Mouse (Mus musculus) CH12.LX (cell line): ENCODE measurements around the gene Phgdh. TPM values are rescaled to one million over a fixed set of nuclear protein-coding genes. Genes with fewer than 3 reads are reported as not detected.

Source experiments
- DNase-seq: peaks from one replicate; pipeline ENCODE4 v3.0.0-alpha.2; 2013; ENCODE audit errors: extremely low read depth
- H3K27ac ChIP-seq: 2 replicates; pipeline ENCODE4 v1.5.1; 2012; ENCODE audit warnings: low read depth, mild to moderate bottlenecking, control low read depth, moderate library complexity; ENCODE audit not compliant: insufficient read depth
- H3K27me3 ChIP-seq: replicated peaks from 2 replicates; pipeline ENCODE3; 2012; ENCODE audit warnings: inconsistent platforms
- H3K36me3 ChIP-seq, 2 experiments: replicated peaks in 1 of 2; 2 replicates each; pipeline versions ENCODE3 to v1.6.1; 2012; ENCODE audit warnings: inconsistent platforms in 1 of 2, low read length in 1 of 2, mild to moderate bottlenecking in 1 of 2, mixed read lengths in 1 of 2, moderate library complexity in 1 of 2; ENCODE audit not compliant: control insufficient read depth in 1 of 2, insufficient read depth in 1 of 2
- H3K4me1 ChIP-seq, 2 experiments: 2 replicates each; pipeline ENCODE4 v1.6.1; 2012; ENCODE audit warnings: inconsistent platforms in 1 of 2, moderate library complexity in 1 of 2; ENCODE audit not compliant: insufficient read depth in 2 of 2, control insufficient read depth in 1 of 2
- H3K4me2 ChIP-seq: 2 replicates; pipeline ENCODE4 v1.6.1; 2012; ENCODE audit warnings: low read depth, mild to moderate bottlenecking, control low read depth; ENCODE audit not compliant: poor library complexity, insufficient read depth, severe bottlenecking
- H3K4me3 ChIP-seq, 3 experiments: fragments of 150-350 bp in 1 of 3; sonication (generic) in 1 of 3; replicated peaks in 1 of 3; 2 replicates each; pipeline versions ENCODE3 to v1.5.1; 2011 to 2012; ENCODE audit warnings: low read depth in 2 of 3, low read length in 2 of 3, mild to moderate bottlenecking in 2 of 3, moderate library complexity in 2 of 3, control low read depth in 1 of 3, improper control_type of control experiment in 1 of 3, inconsistent platforms in 1 of 3, mixed read lengths in 1 of 3; ENCODE audit not compliant: poor library complexity in 1 of 3
- H3K79me2 ChIP-seq: replicated peaks from 2 replicates; pipeline ENCODE4 v1.6.1; 2012; ENCODE audit warnings: mild to moderate bottlenecking, moderate library complexity; ENCODE audit not compliant: control insufficient read depth, poor library complexity, insufficient read depth, severe bottlenecking; ENCODE audit errors: extremely low read depth
- H3K9ac ChIP-seq: 2 replicates; pipeline ENCODE4 v1.6.1; 2012; ENCODE audit warnings: low read depth, mild to moderate bottlenecking, control low read depth, moderate library complexity; ENCODE audit not compliant: insufficient read depth
- H3K9me3 ChIP-seq: replicated peaks from 2 replicates; pipeline ENCODE3; 2012; ENCODE audit warnings: low read length, inconsistent platforms, mixed read lengths
- CTCF ChIP-seq, 2 experiments: IDR thresholded peaks in 1 of 2; conservative IDR thresholded peaks in 1 of 2; 2 replicates each; pipeline ENCODE4 v1.5.1; 2011 to 2012; ENCODE audit warnings: low read depth in 2 of 2, low read length in 2 of 2, improper control_type of control experiment in 1 of 2, inconsistent platforms in 1 of 2, mild to moderate bottlenecking in 1 of 2, moderate library complexity in 1 of 2
- ETS1 ChIP-seq: conservative IDR thresholded peaks from 2 replicates; pipeline ENCODE4 v1.6.1; 2012; ENCODE audit warnings: low read depth, mild to moderate bottlenecking, inconsistent platforms, low read length, improper control_type of control experiment, moderate library complexity
- IRF4 ChIP-seq: IDR thresholded peaks from 2 replicates; pipeline ENCODE4 v1.6.1; 2014; ENCODE audit warnings: low read depth, mild to moderate bottlenecking, inconsistent platforms, low read length, improper control_type of control experiment
- JUN ChIP-seq: IDR thresholded peaks from 2 replicates; pipeline ENCODE4 v1.6.1; 2011; ENCODE audit warnings: low read depth, mild to moderate bottlenecking, low read length, improper control_type of control experiment, moderate library complexity; ENCODE audit not compliant: insufficient read depth
- KAT2A ChIP-seq: IDR thresholded peaks from 2 replicates; pipeline ENCODE4 v1.6.1; 2012; ENCODE audit warnings: low read length, improper control_type of control experiment, inconsistent platforms; ENCODE audit not compliant: insufficient replicate concordance
- MAZ ChIP-seq: IDR thresholded peaks from 2 replicates; pipeline ENCODE4 v1.6.1; 2012; ENCODE audit warnings: low read depth, mild to moderate bottlenecking, inconsistent platforms, low read length, improper control_type of control experiment, moderate library complexity
- MXI1 ChIP-seq: IDR thresholded peaks from 2 replicates; pipeline ENCODE4 v1.6.1; 2011; ENCODE audit warnings: mild to moderate bottlenecking, low read depth, low read length, improper control_type of control experiment
- NRF1 ChIP-seq: IDR thresholded peaks from 2 replicates; pipeline ENCODE4 v1.6.1; 2014; ENCODE audit warnings: low read depth, mild to moderate bottlenecking, inconsistent platforms, low read length, improper control_type of control experiment, moderate library complexity
- PAX5 ChIP-seq: IDR thresholded peaks from 2 replicates; pipeline ENCODE4 v1.6.1; 2012; ENCODE audit warnings: low read length, inconsistent platforms, mixed read lengths
- POLR2A ChIP-seq: IDR thresholded peaks from 2 replicates; pipeline ENCODE4 v1.6.1; 2011; ENCODE audit warnings: low read depth, mild to moderate bottlenecking, improper control_type of control experiment, low read length
- SMC3 ChIP-seq: IDR thresholded peaks from 2 replicates; pipeline ENCODE4 v1.6.1; 2011; ENCODE audit warnings: low read depth, low read length, improper control_type of control experiment
- TCF12 ChIP-seq: IDR thresholded peaks from 2 replicates; pipeline ENCODE4 v1.6.1; 2014; ENCODE audit warnings: low read depth, mild to moderate bottlenecking, inconsistent platforms, low read length, improper control_type of control experiment
- USF2 ChIP-seq: conservative IDR thresholded peaks from 2 replicates; pipeline ENCODE4 v1.6.1; 2011; ENCODE audit warnings: low read depth, low read length, improper control_type of control experiment
- ZKSCAN1 ChIP-seq: IDR thresholded peaks from 2 replicates; pipeline ENCODE4 v1.6.1; 2012; ENCODE audit warnings: low read depth, inconsistent platforms, low read length, improper control_type of control experiment, borderline replicate concordance
- ZMIZ1 ChIP-seq: IDR thresholded peaks from 2 replicates; pipeline ENCODE4 v1.6.1; 2012; ENCODE audit warnings: low read depth, mild to moderate bottlenecking, inconsistent platforms, low read length, improper control_type of control experiment
- dilution Hi-C: fragments of 300-500 bp; cut with MboI; formaldehyde crosslinking; loops from 2 replicates; pipeline ENCODE4 v1.14.3; 2020; ENCODE audit warnings: low sequenced_read_pairs; ENCODE audit not compliant: extremely low pct_unique_long_range_greater_than_20kb, extremely low pct_ligation_motif_present
- in situ Hi-C: fragments of 300-500 bp; cut with MboI; formaldehyde crosslinking; loops from 3 replicates; pipeline ENCODE4 v1.14.3; 2019; ENCODE audit warnings: low sequenced_read_pairs, low pct_ligation_motif_present, low pct_unique_long_range_greater_than_20kb, mixed read lengths
- polyA plus RNA-seq: library from polyadenylated mRNA; unstranded; fragments of >175 nt; gene quantifications from 2 replicates; pipeline ENCODE4 v1.2.1, GENCODE M21; 2012; ENCODE audit warnings: low read depth; ENCODE audit not compliant: insufficient read length
- total RNA-seq, 2 experiments: library from RNA; depleted of rRNA; stranded (reverse); fragments of 300-350 nt in 1 of 2; fragments of >200 nt in 1 of 2; gene quantifications; 2 replicates each; pipeline ENCODE4 v1.2.3; 2012 to 2014

Phgdh gene
- total and polyA plus RNA-seq, 3 experiments, result 543 to 631 (median 587) TPM

- in situ Hi-C loops (no loop called here), dilution Hi-C loops (no loop called here)
- H3K9ac ChIP-seq, result no peak overlapping the region
- no peaks in the 10 kb centered on the region for H3K36me3 ChIP-seq
- H3K4me2 ChIP-seq, result no peak overlapping the region
- no peak overlapping the region for H3K27ac ChIP-seq
- peaks cover 3% of the 10 kb centered on the region for H3K27me3 ChIP-seq
- no peaks in the 10 kb centered on the region for H3K9me3 ChIP-seq
- no peak overlapping the region for H3K4me3 ChIP-seq
- H3K79me2 ChIP-seq, result no peaks in the 10 kb centered on the region
- no peaks in the 10 kb centered on the region for H3K4me1 ChIP-seq
- TF ChIP-seq USF2 (no peak), POLR2A (no peak), NRF1 (no peak), MAZ (no peak), TCF12 (no peak), ZMIZ1 (no peak), ZKSCAN1 (no peak), JUN (no peak), MXI1 (no peak), CTCF (conservative IDR thresholded peaks at IDR 0.05 in 1 of 2, IDR thresholded peaks at IDR 0.05 in 1 of 2; ENCODE audit: low read depth in 2 of 2, low read length in 2 of 2) (no peak), IRF4 (no peak), ETS1 (no peak), SMC3 (no peak), PAX5 (no peak), KAT2A (no peak)
- no peak for DNase-seq
These were observed 72.5 kb downstream of the Phgdh start for GRCm38 (mm10) chr3:98267249-98267651.

Other genes with a start within 250 kb of the Phgdh start
- not detected in 2 replicates for gene Adam30, start 179.4 kb downstream of the Phgdh start, total RNA-seq (2012; rRNA removed)
- gene Adam30, start 179.4 kb downstream of the Phgdh start, total RNA-seq (2014; rRNA removed), result not detected in 2 replicates
- not detected in 2 replicates for gene Adam30, start 179.4 kb downstream of the Phgdh start, polyA plus RNA-seq
- gene Reg4, start 117.8 kb downstream of the Phgdh start, total RNA-seq (2012; rRNA removed), result not detected in 2 replicates
- not detected in 2 replicates for gene Reg4, start 117.8 kb downstream of the Phgdh start, total RNA-seq (2014; rRNA removed)
- gene Reg4, start 117.8 kb downstream of the Phgdh start, polyA plus RNA-seq, result not detected in 2 replicates
- gene Hmgcs2, start 59.6 kb downstream of the Phgdh start, total RNA-seq (2012; rRNA removed), result not detected in 2 replicates
- not detected in 2 replicates for gene Hmgcs2, start 59.6 kb downstream of the Phgdh start, total RNA-seq (2014; rRNA removed)
- not detected in 2 replicates for gene Hmgcs2, start 59.6 kb downstream of the Phgdh start, polyA plus RNA-seq
- 0.04 TPM in 1 of 2 replicates, not detected in the other for gene Zfp697, start 42.5 kb upstream of the Phgdh start, total RNA-seq (2012; rRNA removed)
- gene Zfp697, start 42.5 kb upstream of the Phgdh start, total RNA-seq (2014; rRNA removed), result not detected in 2 replicates
- not detected in 2 replicates for gene Zfp697, start 42.5 kb upstream of the Phgdh start, polyA plus RNA-seq
- not detected in 2 replicates for gene Gm4450, start 117.1 kb upstream of the Phgdh start, total RNA-seq (2012; rRNA removed)
- gene Gm4450, start 117.1 kb upstream of the Phgdh start, total RNA-seq (2014; rRNA removed), result not detected in 2 replicates
- gene Gm4450, start 117.1 kb upstream of the Phgdh start, polyA plus RNA-seq, result not detected in 2 replicates
- gene Hsd3b4, start 170.5 kb upstream of the Phgdh start, total RNA-seq (2012; rRNA removed), result not detected in 2 replicates
- gene Hsd3b4, start 170.5 kb upstream of the Phgdh start, total RNA-seq (2014; rRNA removed), result not detected in 2 replicates
- not detected in 2 replicates for gene Hsd3b4, start 170.5 kb upstream of the Phgdh start, polyA plus RNA-seq
- gene Gm10681, start 248.8 kb upstream of the Phgdh start, total RNA-seq (2012; rRNA removed), result not detected in 2 replicates
- not detected in 2 replicates for gene Gm10681, start 248.8 kb upstream of the Phgdh start, total RNA-seq (2014; rRNA removed)
- not detected in 2 replicates for gene Gm10681, start 248.8 kb upstream of the Phgdh start, polyA plus RNA-seq